Mouse (Mus musculus) monocyte, adult 5-6 weeks (primary cell): Measurements from ENCODE around the gene Slc10a7. TPM values are rescaled to one million over a fixed set of nuclear protein-coding genes. Genes with fewer than 3 reads are reported as not detected.
A peak's percentile ranks its signal among the peaks of the same experiment; 100 is the strongest.

ENCODE experiments used
- ATAC-seq: fragments of 153-309, 156-312 bp; replicated peaks from 2 replicates; pipeline ENCODE4 v1.8.0; 2017; ENCODE audit warnings: mild to moderate bottlenecking; ENCODE audit not compliant: low TSS enrichment, insufficient number of reproducible peaks, severe bottlenecking, poor library complexity, low FRiP score
- total RNA-seq: library from RNA; stranded (forward); fragments of 200-1000, 200-491, 200-594 nt; gene quantifications from 3 replicates; pipeline ENCODE4 v1.2.3, GENCODE M21; 2017

Gene Slc10a7
- total RNA-seq, 1 experiment from 2014 or later, result 12.3 TPM

GRCm38 (mm10) chr8:78603084-78603483, 93.9 kb downstream of the Slc10a7 start:
- ATAC-seq, result no peak

DNA sequence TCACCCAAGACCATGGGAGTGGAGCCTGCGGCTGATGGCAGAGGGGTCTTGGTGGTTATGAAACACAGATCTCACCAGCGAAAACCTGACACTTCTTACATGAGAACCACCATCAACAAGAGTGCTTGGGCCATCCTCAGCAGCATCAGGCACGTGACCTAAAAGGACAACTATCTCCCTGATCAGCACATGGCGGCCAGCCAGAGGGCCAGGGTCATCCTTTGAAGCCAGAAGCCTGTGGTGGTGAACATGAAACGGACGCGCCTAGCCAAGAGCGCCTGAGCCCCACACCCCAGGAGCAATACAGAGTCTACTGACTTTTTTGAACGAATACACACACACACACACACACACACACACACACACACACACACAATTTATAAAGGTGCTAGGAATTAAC, 95.3 kb downstream of the Slc10a7 start:
- no peak for ATAC-seq

DNA sequence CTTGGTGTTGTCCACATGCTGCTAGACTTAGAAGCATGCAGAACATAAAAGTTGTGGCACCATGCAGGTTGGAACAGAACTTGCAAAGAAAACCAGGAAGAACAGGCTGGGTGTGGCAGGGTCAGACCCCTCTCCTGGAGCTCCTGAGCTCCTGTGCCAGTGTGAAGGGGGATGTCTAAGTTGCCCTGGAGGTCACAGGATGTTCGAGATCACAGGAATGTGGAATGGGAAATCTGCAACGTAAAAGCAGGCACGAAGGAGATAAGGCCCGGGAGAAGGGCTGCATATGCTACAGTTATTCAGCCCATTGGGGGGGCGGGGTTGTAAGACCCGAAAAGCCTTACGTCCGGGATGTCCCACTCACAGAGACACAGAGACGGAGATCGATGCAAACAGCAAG, 100.2 kb downstream of the Slc10a7 start:
- no peak for ATAC-seq

DNA sequence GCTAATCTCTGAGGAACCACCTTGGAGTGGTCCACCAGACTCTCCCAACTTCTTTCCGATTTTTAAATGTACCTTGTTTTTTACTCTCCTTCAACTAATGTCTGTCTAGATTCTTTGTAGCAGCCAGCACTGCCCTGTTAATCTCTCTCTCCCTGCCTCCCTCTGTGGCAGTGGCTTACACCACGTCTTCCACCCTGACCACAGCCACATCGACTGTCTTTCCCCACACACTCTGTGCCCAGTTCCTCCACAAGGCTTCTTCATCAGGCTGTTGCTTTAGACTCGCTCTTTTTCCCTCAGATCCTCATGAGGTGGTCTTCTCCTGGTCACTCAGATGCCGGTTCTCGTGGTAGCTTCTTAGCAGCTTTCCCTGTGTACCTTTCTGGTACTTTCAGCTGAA, 101.9 kb downstream of the Slc10a7 start:
- ATAC-seq, result no peak

DNA sequence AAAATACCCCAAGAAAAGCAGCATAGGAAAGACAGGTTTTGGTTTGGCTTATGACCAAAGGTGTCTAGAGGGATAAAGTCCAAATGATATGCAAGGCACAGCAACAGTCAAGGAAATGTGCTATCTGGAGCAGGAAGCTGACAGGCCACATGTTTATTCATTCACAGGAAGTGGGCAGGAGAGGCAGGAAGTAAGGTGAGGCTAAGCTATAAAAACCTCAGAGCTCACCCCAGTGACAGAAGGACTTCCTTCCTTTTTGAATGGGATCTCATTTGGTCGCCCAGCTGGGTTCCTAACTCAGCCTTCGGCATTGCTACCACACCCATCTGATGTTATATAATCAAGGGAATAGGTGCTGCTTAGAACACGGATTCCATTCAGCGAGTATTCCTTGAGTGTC, 113.2 kb downstream of the Slc10a7 start:
- no peak for ATAC-seq

DNA sequence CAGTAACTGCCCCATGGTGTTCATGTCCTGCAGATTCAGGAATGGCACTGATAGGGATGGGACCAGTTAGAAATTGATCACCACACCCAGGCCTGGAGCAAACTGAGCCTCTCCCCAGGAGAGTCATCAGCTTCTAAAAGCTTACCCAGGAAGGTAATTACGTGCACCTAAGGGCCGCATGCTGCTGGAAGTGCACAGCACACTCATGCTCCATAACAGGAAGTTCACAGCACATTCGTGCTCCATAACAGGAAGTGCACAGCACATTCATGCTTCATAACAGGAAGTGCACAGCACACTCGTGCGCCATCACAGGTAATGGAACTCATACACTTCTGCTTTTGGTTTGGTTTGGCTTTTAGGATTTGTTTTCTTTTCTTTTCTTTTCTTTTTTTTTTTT, 114.8 kb downstream of the Slc10a7 start:
- ATAC-seq, result peak; percentile 95

GRCm38 (mm10) chr8:78624738-78625442, 115.7 kb downstream of the Slc10a7 start:
- ATAC-seq, result no peak

- no peak for ATAC-seq
Observed at GRCm38 (mm10) chr8:78626632-78627031, 117.5 kb downstream of the Slc10a7 start.

- no peak for ATAC-seq
Observed at GRCm38 (mm10) chr8:78627793-78628192, 118.6 kb downstream of the Slc10a7 start.

DNA sequence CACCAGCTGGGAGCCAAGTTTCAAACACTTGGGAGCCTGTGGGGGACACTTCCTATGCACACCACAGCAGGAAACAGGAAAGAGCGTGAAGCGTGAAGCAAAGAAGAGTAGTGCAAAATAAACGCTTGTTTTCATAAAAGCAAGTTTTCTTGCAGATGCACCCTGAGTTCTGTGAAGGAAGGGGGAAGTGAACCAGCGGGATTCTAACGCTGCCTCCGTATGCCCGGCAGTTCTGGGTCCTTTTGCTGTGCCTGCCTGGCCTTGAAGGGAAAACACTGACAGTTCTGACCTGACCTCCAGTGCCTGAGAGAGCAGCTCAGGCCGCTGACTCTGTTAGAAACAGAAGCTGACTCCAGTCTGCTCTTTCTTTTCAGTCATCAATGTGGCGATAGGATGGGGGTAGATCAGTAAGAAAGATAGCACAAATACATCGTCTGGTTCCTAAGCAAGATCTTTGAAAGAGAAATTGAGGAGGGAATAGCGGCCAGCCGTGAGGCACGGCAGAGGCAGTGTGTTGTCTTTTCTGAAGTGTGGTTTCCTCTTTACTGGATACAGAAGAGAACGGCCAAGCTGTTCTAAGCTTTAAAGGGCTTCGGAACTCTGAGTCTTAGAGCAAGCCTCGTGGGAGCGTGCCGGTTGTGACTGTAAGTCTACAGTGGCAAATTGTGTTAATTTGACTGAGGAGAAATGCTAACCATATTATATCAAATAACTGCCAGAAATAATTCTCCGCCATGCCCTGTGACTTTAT, 121.4 kb downstream of the Slc10a7 start:
- ATAC-seq, result no peak

- ATAC-seq, result no peak
Observed at GRCm38 (mm10) chr8:78633012-78633411, 123.9 kb downstream of the Slc10a7 start.

- no peak for ATAC-seq
Observed at GRCm38 (mm10) chr8:78634018-78634417, 124.9 kb downstream of the Slc10a7 start.

DNA sequence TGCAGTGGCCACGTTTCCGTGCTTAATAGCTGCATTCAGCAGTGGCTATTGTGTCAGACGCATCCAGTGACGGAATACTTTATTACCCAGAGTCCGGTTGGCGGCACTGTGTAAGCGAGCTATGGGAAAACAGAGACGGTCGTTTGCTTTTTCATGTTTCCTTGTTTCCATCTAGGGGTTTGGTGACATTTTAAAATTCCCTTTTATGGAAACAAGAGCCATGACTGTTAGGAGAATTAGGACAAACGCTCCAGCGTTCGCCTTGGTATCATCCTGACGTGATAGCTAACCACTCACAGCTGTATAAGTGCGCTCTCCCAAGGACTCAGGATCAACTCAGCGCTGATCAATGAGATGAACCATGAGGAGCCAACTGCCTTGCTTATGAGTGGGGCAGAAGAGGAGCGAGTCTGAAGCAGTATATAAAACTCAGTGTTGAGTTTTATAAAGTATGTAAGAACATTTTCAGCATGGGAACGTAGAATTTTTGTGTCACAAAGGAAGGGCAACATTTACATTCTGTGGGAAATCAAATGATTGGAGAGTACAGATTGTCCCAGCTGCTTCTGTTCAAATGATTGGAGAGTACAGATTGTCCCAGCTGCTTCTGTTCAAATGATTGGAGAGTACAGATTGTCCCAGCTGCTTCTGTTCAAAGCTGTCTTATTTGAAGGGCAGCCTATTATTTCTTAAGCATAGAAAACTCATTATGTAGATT, 125.5 kb downstream of the Slc10a7 start:
- no peak for ATAC-seq

DNA sequence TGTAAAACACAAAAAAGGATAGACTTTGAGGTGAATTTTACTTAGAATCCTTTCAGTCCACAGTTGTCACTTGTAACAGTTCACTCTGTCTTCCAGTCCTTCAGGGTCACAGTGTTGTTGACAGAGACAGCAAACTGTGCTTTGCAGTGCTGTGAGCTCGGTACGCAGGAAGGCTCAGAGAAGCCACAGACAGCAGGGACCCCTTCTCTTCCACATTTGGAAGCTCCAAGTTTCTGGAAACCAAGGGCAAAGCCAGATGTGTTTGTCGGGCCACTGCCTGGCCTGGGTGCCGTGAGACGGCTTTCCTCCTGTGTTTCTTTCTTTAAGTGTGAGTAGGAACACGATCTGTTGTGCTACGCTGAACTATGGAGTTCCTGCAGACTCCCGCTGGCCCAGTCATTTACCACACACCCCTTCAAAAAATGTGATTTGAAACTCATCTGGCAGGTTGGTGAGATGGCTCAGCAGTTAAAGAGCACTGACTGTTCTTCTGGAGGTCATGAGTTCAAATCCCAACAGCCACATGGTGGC, 126.2 kb downstream of the Slc10a7 start:
- ATAC-seq, result no peak

- ATAC-seq, result no peak
Observed at GRCm38 (mm10) chr8:78641919-78642318, 132.8 kb downstream of the Slc10a7 start.

DNA sequence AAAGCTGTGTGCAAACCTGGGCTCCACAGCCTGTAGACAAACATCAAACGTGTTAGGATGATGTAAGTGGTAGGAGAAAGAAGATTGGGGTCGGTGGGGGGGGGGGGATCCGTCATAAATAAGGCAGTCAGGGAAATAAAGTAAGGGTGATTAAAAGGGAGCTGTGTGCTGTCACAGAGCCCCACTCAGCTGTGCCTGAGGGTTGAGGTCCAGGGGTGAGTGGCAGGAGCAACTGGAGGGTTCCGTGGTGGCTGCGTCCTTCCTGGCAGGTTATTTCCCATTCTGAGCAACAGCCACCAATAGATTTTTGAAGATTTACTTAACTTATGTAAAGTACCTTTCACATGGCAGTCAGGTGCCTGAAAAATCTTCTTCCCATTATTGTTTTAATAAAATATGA, 133.2 kb downstream of the Slc10a7 start:
- no peak for ATAC-seq

GRCm38 (mm10) chr8:78647000-78647656, 138.0 kb downstream of the Slc10a7 start:
- no peak for ATAC-seq

DNA sequence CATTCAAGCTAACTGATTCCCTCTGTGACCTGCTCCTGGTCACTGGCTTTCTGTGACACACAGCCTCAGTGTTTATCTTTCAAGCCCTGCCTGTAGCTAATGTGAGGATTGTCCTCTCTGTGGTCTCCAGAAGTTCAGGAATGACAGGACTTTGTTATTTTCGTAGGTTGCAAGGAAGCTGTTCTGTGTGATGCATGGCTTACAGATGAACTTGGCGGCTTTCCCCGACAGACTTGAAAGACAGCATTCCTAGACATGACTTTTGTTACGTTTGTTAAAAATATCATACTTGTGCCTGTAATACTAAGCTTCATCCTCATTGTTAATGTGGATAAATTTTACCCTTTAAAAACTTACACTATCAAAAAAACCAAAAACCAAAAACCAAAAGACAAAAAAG, 138.7 kb downstream of the Slc10a7 start:
- ATAC-seq, result no peak

- ATAC-seq, result no peak
Observed at GRCm38 (mm10) chr8:78648918-78649317, 139.8 kb downstream of the Slc10a7 start.
